Mouse (Mus musculus): ENCODE results near the gene Syce1.
A peak's percentile ranks its signal among the peaks of the same experiment; 100 is the strongest.
"Not testable (repeated sequence)": the region's sequence is repeated elsewhere in the genome, so short reads cannot be mapped to it uniquely, and the experiment has no call there.

Syce1 gene

DNA sequence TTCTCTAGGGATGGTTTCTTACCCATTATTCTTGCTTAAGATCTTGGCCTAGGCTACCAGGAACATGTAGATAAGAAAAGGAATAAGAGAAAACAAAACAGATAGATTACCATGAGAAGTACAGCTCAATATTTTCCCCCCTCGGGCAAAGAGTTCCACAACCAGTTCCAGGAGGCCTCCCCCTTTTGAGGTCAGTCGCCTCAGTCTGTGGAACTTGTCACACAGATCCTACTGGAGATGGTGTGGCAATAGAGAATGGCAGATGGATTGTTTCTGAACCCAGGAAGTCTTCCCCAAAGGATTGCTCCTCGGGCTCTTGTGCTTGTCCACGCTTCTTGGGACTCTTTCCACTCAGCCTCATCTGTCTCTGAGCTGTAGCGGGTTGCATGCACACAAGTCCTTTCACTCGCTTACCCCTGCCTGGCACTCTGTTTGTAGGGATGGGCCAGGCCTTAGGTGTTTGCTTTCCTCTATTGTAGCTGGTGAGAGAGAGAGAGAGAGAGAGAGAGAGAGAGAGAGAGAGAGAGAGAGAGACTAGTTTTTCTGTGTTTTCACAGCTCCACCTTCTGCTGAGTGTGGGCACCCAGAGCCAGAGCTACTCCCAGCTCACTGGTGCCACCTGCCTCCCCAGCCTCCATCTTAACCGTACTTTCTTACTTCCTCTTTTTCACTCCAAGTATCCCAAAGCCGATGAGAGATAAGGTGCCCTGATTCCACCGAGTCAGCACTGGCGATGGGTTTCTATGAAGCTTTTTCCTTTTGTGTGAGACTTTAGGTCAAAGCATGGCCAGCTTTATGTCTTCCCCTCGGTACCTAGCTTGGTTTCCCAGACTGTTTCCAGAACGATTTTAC, 21.5 kb downstream of the Syce1 start:
- DNase-seq, result no peak

DNA sequence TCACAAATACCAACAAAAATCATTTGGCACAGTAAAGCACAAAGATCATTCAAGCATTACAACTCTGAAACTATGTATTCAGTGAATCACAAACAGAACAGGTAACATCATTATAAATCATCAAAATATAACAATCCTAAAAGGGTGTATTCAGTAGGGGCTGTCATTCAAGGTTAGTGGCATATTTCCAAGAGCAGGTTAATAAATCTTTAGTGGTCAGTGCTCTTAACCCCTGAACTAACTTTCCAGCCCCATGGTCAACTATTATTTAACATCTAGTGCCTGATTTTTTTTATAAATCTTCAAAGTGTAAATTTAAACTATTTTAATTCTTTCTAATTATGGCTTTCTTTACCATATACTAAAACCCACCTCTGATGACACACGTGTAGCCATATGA, 22.3 kb downstream of the Syce1 start:
- not testable (repeated sequence) for DNase-seq

- DNase-seq, result peak; percentile 10
Observed at GRCm38 (mm10) chr7:140763447-140764020, 24.1 kb downstream of the Syce1 start, which contains the start of gene Cyp2e1. TSS of gene Cyp2e1 (plus strand) at chr7:140763739.

DNA sequence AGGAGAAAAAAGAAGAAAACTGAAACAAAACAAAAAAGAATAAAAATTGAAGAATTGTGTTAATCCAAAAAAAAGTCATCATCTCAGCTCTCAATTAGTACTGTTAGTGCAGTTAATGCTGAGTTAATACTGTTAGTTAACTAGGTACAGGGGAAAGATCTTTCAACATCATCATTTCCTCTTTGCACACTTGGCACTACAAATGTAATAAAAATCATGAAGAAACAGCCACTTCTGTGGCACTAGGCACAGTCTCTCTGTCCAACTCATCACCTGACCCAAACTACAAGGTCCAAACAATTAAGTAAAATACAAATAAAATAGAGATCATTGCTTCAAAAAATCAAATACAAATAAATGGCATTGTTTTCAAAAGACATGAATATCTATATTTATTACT, 27.0 kb downstream of the Syce1 start:
- no peak for DNase-seq

- DNase-seq, result peak; percentile 39
Observed at GRCm38 (mm10) chr7:140756151-140756854, 31.3 kb downstream of the Syce1 start.

DNA sequence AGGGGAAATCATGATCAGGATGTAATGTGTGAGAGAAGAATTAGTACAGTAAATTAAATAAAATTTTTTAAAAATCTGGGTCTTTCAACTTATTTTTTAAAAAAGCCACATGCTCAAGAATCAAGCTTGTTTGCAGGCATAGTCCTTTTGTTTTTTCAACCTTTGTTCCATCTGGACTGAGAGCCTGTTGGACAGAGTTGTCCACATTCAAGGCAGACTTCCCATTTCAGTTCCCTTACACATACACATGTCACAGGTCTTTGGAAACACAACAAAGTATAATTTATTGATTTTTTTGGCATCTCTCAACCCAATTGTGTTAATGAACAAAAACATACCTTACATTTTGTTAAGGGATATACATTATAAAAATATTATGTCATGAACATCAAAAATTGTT, 33.1 kb downstream of the Syce1 start:
- DNase-seq, result no peak

GRCm38 (mm10) chr7:140748827-140749160, 38.9 kb downstream of the Syce1 start:
- no peak for DNase-seq

DNA sequence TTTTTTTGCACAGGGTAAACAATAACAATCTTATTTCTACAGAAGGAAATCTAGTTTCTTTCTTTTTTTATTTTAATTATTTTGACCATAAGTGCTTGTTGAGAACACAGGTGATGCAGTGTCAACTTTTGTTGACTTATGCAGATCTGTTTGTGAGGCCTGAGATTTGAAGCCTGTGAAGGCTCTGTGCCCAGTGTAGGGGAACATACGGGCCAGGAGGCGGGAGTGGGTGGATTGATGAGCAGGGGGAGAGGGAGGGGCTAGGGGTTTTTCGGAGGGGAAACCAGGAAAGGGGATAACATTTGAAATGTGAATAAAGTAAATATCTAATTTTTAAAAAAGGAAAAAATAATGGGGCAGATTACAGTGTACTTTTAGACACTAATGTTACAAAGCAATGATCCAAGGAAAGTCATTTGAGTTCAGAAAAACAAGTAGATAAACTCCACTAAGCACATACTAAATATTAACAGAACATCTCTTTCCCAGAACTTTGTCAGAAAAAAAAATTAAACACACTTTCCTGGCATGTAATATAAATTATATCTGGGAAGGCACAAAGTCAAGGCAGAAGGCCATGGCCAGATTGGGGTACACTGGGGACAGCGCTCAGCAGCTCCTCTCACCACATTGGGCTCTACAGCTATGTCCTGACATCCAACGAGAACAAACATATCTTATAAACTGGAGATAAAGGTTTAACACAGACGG, 39.4 kb downstream of the Syce1 start:
- DNase-seq, result no peak

- DNase-seq, result no peak
Observed at GRCm38 (mm10) chr7:140747402-140747801, 40.2 kb downstream of the Syce1 start.

DNA sequence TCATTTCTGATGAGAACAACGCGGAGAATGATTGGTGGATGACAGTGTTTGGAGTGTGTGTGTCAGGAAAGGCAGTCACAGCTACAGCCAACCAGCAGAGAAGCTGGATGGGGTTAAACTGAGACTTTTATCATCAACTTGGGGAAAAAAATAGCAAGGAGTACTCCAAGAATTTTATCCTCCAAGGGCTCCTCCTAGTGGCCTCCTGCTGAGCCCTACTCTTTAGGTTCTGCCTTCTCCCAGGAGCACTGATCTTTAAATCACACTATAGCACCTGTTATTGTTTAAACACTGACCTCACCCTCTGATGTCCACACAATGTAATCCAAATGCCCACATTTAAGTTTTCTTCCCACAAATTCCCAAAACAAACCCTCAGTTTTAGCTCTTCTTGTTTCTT, 54.5 kb downstream of the Syce1 start:
- DNase-seq, result no peak
